Mouse (Mus musculus) CH12.LX (cell line): ENCODE measurements at regions not wholly inside any gene's neighbourhood (a gene's known extent, or its start where the extent isn't known, plus 50 kb on each side); places are given as distances from the start of the nearest gene placed in this dataset.

Experiments used
- CTCF ChIP-seq, 2 experiments: IDR thresholded peaks in 1 of 2; conservative IDR thresholded peaks in 1 of 2; 2 replicates each; pipeline ENCODE4 v1.5.1; 2011 to 2012; ENCODE audit warnings: low read depth in 2 of 2, low read length in 2 of 2, improper control_type of control experiment in 1 of 2, inconsistent platforms in 1 of 2, mild to moderate bottlenecking in 1 of 2, moderate library complexity in 1 of 2
- MAZ ChIP-seq: IDR thresholded peaks from 2 replicates; pipeline ENCODE4 v1.6.1; 2012; ENCODE audit warnings: low read depth, mild to moderate bottlenecking, inconsistent platforms, low read length, improper control_type of control experiment, moderate library complexity
- NELFE ChIP-seq: IDR thresholded peaks from 2 replicates; pipeline ENCODE4 v1.6.1; 2011; ENCODE audit warnings: low read depth, low read length, improper control_type of control experiment
- POLR2A ChIP-seq: IDR thresholded peaks from 2 replicates; pipeline ENCODE4 v1.6.1; 2011; ENCODE audit warnings: low read depth, mild to moderate bottlenecking, improper control_type of control experiment, low read length
- RAD21 ChIP-seq: IDR thresholded peaks from 2 replicates; pipeline ENCODE4 v1.6.1; 2011; ENCODE audit warnings: low read depth, mild to moderate bottlenecking, low read length, improper control_type of control experiment, moderate library complexity
- ZMIZ1 ChIP-seq: IDR thresholded peaks from 2 replicates; pipeline ENCODE4 v1.6.1; 2012; ENCODE audit warnings: low read depth, mild to moderate bottlenecking, inconsistent platforms, low read length, improper control_type of control experiment

- TF ChIP-seq RAD21, result no peak
- no peak for TF ChIP-seq CTCF (conservative IDR thresholded peaks at IDR 0.05 in 1 of 2, IDR thresholded peaks at IDR 0.05 in 1 of 2; ENCODE audit: low read depth in 2 of 2, low read length in 2 of 2)
- no peak for TF ChIP-seq ZMIZ1
- no peak for TF ChIP-seq POLR2A
- TF ChIP-seq NELFE, result no peak
- no peak for TF ChIP-seq MAZ
These were observed 86.8 kb upstream of the Mgat5 start for GRCm38 (mm10) chr1:127118019-127118418.
